Mouse (Mus musculus): ENCODE data around the gene Thbs4.

Thbs4 gene

GRCm38 (mm10) chr13:92711821-92712220 is 82.8 kb downstream of the Thbs4 start:
- DNase-seq: no peak

DNA sequence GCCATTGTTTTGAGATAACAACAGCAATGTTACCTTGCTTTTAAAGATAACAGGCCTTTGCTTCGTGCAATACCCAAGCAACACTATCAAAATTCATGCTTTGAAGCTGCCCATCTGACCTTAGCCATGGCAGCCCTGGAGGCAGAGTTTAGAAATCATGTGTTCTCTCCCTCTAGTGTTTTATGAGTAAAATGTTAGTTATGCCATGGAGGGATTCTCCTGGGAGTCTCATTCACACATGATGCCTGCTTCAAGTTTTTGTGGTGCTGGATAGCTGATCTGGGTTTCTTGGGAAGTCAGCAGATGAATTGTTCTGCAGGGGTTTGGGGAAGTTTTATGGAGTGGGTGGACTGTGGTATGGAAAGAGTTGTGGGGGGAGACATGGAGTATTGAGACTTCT is 84.3 kb downstream of the Thbs4 start:
- no peak for DNase-seq

GRCm38 (mm10) chr13:92709535-92709934 is 85.1 kb downstream of the Thbs4 start:
- DNase-seq: no peak

DNA sequence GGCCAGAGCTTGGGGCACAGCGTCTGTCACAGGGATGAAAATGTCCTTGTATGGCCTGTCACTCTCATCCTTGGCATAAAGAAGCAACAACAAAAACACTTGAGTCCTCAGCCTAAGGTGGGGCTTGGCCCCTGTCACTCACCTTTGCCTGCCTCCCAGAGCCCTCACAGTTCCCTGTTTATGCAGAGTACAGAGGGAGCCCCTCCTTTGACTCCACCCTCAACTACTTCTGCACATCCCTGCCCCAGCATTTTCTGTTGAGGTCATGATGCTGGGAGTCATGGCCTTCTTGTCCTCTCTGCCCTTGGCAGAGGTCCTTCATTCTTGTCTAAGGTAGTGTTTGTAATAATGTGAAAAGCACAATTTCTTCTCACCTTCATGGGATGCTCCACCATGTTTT is 86.2 kb downstream of the Thbs4 start:
- no peak for DNase-seq

- DNase-seq: no peak
Observed at GRCm38 (mm10) chr13:92707941-92708340, 86.7 kb downstream of the Thbs4 start.

- DNase-seq: no peak
Observed at GRCm38 (mm10) chr13:92706342-92707061, 88.1 kb downstream of the Thbs4 start.

- no peak for DNase-seq
Observed at GRCm38 (mm10) chr13:92705016-92705535, 89.5 kb downstream of the Thbs4 start.

- no peak for DNase-seq
Observed at GRCm38 (mm10) chr13:92704189-92704588, 90.4 kb downstream of the Thbs4 start.

GRCm38 (mm10) chr13:92703241-92704027 is 91.2 kb downstream of the Thbs4 start:
- DNase-seq: peak; percentile 41

GRCm38 (mm10) chr13:92702035-92702434 is 92.6 kb downstream of the Thbs4 start:
- DNase-seq: no peak
